Mouse (Mus musculus): ENCODE measurements at regions not wholly inside any gene's neighbourhood (a gene's known extent, or its start where the extent isn't known, plus 50 kb on each side); places are given as distances from the start of the nearest gene placed in this dataset.
"Not testable (repeated sequence)": the region's sequence is repeated elsewhere in the genome, so short reads cannot be mapped to it uniquely, and the experiment has no call there.

- no peak for DNase-seq (ENCODE audit: low spot score in 2 of 2)
Observed at GRCm38 (mm10) chr4:53264501-53264900, 104.8 kb upstream of the Abca1 start.

- peak; percentile 75 to 82 for DNase-seq (ENCODE audit: low spot score in 2 of 2)
Observed at GRCm38 (mm10) chr4:53263776-53264175, 104.1 kb upstream of the Abca1 start.

GRCm38 (mm10) chr4:53262466-53262865 lies 102.8 kb upstream of the Abca1 start:
- no peak for DNase-seq (ENCODE audit: low spot score in 2 of 2)

- DNase-seq (ENCODE audit: low spot score in 2 of 2), result no peak
Observed at GRCm38 (mm10) chr4:53261556-53262140, 102.0 kb upstream of the Abca1 start.

GRCm38 (mm10) chr4:53258975-53259374 lies 99.3 kb upstream of the Abca1 start:
- no peak for DNase-seq (ENCODE audit: low spot score in 2 of 2)

- no peak for DNase-seq (ENCODE audit: low spot score in 2 of 2)
Observed at GRCm38 (mm10) chr4:53256996-53257395, 97.3 kb upstream of the Abca1 start.

- no peak for DNase-seq (ENCODE audit: low spot score in 2 of 2)
Observed at GRCm38 (mm10) chr4:53254483-53254882, 94.8 kb upstream of the Abca1 start.

- peak; percentile 46 to 78 for DNase-seq (ENCODE audit: low spot score in 2 of 2)
Observed at GRCm38 (mm10) chr4:53253680-53254079, 94.0 kb upstream of the Abca1 start.

GRCm38 (mm10) chr4:53250325-53250724 lies 90.6 kb upstream of the Abca1 start:
- no peak for DNase-seq (ENCODE audit: low spot score in 2 of 2)

- DNase-seq (ENCODE audit: low spot score in 2 of 2), result no peak
Observed at GRCm38 (mm10) chr4:53246083-53246747, 86.5 kb upstream of the Abca1 start.

GRCm38 (mm10) chr4:53245553-53245952 lies 85.9 kb upstream of the Abca1 start:
- DNase-seq (ENCODE audit: low spot score in 2 of 2), result no peak

- not testable (repeated sequence) for DNase-seq (ENCODE audit: low spot score in 2 of 2)
Observed at GRCm38 (mm10) chr4:53243473-53243872, 83.8 kb upstream of the Abca1 start.

- no peak for DNase-seq (ENCODE audit: low spot score in 2 of 2)
Observed at GRCm38 (mm10) chr4:53239856-53240255, 80.2 kb upstream of the Abca1 start.

GRCm38 (mm10) chr4:53238314-53239259 lies 78.9 kb upstream of the Abca1 start:
- no peak for DNase-seq (ENCODE audit: low spot score in 2 of 2)

- no peak for DNase-seq (ENCODE audit: low spot score in 2 of 2)
Observed at GRCm38 (mm10) chr4:53235870-53236269, 76.2 kb upstream of the Abca1 start.

GRCm38 (mm10) chr4:53232436-53232835 lies 72.7 kb upstream of the Abca1 start:
- DNase-seq (ENCODE audit: low spot score in 2 of 2), result no peak

- no peak for DNase-seq (ENCODE audit: low spot score in 2 of 2)
Observed at GRCm38 (mm10) chr4:53231867-53232266, 72.2 kb upstream of the Abca1 start.

- no peak for DNase-seq (ENCODE audit: low spot score in 2 of 2)
Observed at GRCm38 (mm10) chr4:53231046-53231445, 71.4 kb upstream of the Abca1 start.

GRCm38 (mm10) chr4:53228444-53228843 lies 68.7 kb upstream of the Abca1 start:
- DNase-seq (ENCODE audit: low spot score in 2 of 2), result no peak

- no peak for DNase-seq (ENCODE audit: low spot score in 2 of 2)
Observed at GRCm38 (mm10) chr4:53227771-53228170, 68.1 kb upstream of the Abca1 start.

- no peak for DNase-seq (ENCODE audit: low spot score in 2 of 2)
Observed at GRCm38 (mm10) chr4:53227071-53227470, 67.4 kb upstream of the Abca1 start.

GRCm38 (mm10) chr4:53226376-53226775 lies 66.7 kb upstream of the Abca1 start:
- DNase-seq (ENCODE audit: low spot score in 2 of 2), result no peak
